Mouse (Mus musculus): ENCODE data around the gene Mylk. TPM values are rescaled to one million over a fixed set of nuclear protein-coding genes. Genes with fewer than 3 reads are reported as not detected.
"Not testable (repeated sequence)": the region's sequence is repeated elsewhere in the genome, so short reads cannot be mapped to it uniquely, and the experiment has no call there.

Gene Mylk
- 10 to 100 TPM; 32.0 to 34.4 TPM for total RNA-seq (2021)

- peak; percentile 90 for DNase-seq
Measured at GRCm38 (mm10) chr16:34745065-34745585, at the start of gene Mylk. Mylk (plus strand) TSS chr16:34745210.

- DNase-seq, result not testable (repeated sequence)
Measured at GRCm38 (mm10) chr16:34698721-34699120, 46.3 kb upstream of the Mylk start.

GRCm38 (mm10) chr16:34700165-34700827 lies 44.7 kb upstream of the Mylk start:
- peak; percentile 87 for DNase-seq

GRCm38 (mm10) chr16:34700828-34701216 lies 44.2 kb upstream of the Mylk start:
- DNase-seq, result no peak

- no peak for DNase-seq
Measured at GRCm38 (mm10) chr16:34706019-34706418, 39.0 kb upstream of the Mylk start.

- DNase-seq, result peak; percentile 13
Measured at GRCm38 (mm10) chr16:34706487-34706946, 38.5 kb upstream of the Mylk start.

GRCm38 (mm10) chr16:34711481-34711880 lies 33.5 kb upstream of the Mylk start:
- no peak for DNase-seq

GRCm38 (mm10) chr16:34725156-34725555 lies 19.9 kb upstream of the Mylk start:
- DNase-seq, result no peak

GRCm38 (mm10) chr16:34728610-34729009 lies 16.4 kb upstream of the Mylk start:
- DNase-seq, result not testable (repeated sequence)

- DNase-seq, result no peak
Measured at GRCm38 (mm10) chr16:34729371-34729770, 15.6 kb upstream of the Mylk start.

GRCm38 (mm10) chr16:34738656-34739233 lies 6.3 kb upstream of the Mylk start:
- DNase-seq, result no peak

- DNase-seq, result no peak
Measured at GRCm38 (mm10) chr16:34742930-34743329, 2.1 kb upstream of the Mylk start.

- no peak for DNase-seq
Measured at GRCm38 (mm10) chr16:34748081-34748720, 3.2 kb downstream of the Mylk start.

- DNase-seq, result no peak
Measured at GRCm38 (mm10) chr16:34749536-34749935, 4.5 kb downstream of the Mylk start.

GRCm38 (mm10) chr16:34752026-34752425 lies 7.0 kb downstream of the Mylk start:
- no peak for DNase-seq

GRCm38 (mm10) chr16:34752977-34753376 lies 8.0 kb downstream of the Mylk start:
- no peak for DNase-seq

GRCm38 (mm10) chr16:34756991-34757390 lies 12.0 kb downstream of the Mylk start:
- no peak for DNase-seq

GRCm38 (mm10) chr16:34758205-34758604 lies 13.2 kb downstream of the Mylk start:
- no peak for DNase-seq

- no peak for DNase-seq
Measured at GRCm38 (mm10) chr16:34763959-34764591, 19.1 kb downstream of the Mylk start.

- DNase-seq, result no peak
Measured at GRCm38 (mm10) chr16:34765666-34766065, 20.7 kb downstream of the Mylk start.

- no peak for DNase-seq
Measured at GRCm38 (mm10) chr16:34766193-34766592, 21.2 kb downstream of the Mylk start.

- DNase-seq, result no peak
Measured at GRCm38 (mm10) chr16:34767443-34767842, 22.4 kb downstream of the Mylk start.

GRCm38 (mm10) chr16:34768436-34768835 lies 23.4 kb downstream of the Mylk start:
- no peak for DNase-seq
